Mouse (Mus musculus) hindbrain, embryonic 15.5 days (tissue): ENCODE results near the gene Apon. TPM values are rescaled to one million over a fixed set of nuclear protein-coding genes. Genes with fewer than 3 reads are reported as not detected.
"Not testable (repeated sequence)": the region's sequence is repeated elsewhere in the genome, so short reads cannot be mapped to it uniquely, and the experiment has no call there.

Experiments used
- ATAC-seq: fragments of 200-750 bp; cut with Nextera tagmentation; 2 replicates; pipeline ENCODE4 v1.8.0; 2017; ENCODE audit warnings: low read depth, moderate number of reproducible peaks, moderate TSS enrichment; ENCODE audit not compliant: low FRiP score
- H3K27ac ChIP-seq: fragments of 300-500 bp; sonication (generic); replicated peaks from 2 replicates; pipeline ENCODE4 v1.5.1; 2015; ENCODE audit warnings: mild to moderate bottlenecking, inconsistent platforms
- H3K27me3 ChIP-seq: fragments of 300-500 bp; sonication (generic); 2 replicates; pipeline ENCODE4 v1.6.1; 2015; ENCODE audit warnings: control low read depth, inconsistent platforms
- H3K36me3 ChIP-seq: fragments of 300-500 bp; sonication (generic); 2 replicates; pipeline ENCODE4 v1.6.1; 2015; ENCODE audit warnings: control low read depth, inconsistent platforms
- H3K4me1 ChIP-seq: fragments of 300-500 bp; sonication (generic); replicated peaks from 2 replicates; pipeline ENCODE4 v1.6.1; 2015; ENCODE audit warnings: control low read depth, inconsistent platforms
- H3K4me2 ChIP-seq: fragments of 300-500 bp; sonication (generic); 2 replicates; pipeline ENCODE4 v1.6.1; 2015; ENCODE audit warnings: moderate library complexity, mild to moderate bottlenecking, inconsistent platforms
- H3K4me3 ChIP-seq: fragments of 300-500 bp; sonication (generic); 2 replicates; pipeline ENCODE4 v1.5.1; 2015; ENCODE audit warnings: mild to moderate bottlenecking, inconsistent platforms
- H3K9ac ChIP-seq: fragments of 300-500 bp; sonication (generic); 2 replicates; pipeline ENCODE4 v1.6.1; 2015; ENCODE audit warnings: inconsistent platforms
- H3K9me3 ChIP-seq: fragments of 300-500 bp; sonication (generic); 2 replicates; pipeline ENCODE4 v1.6.1; 2016; ENCODE audit warnings: control low read depth, inconsistent platforms
- WGBS: fragments of 180-500 bp; shearing (Covaris S2); methylation state at CpG from one replicate; pipeline ENCODE4 v1.1.7; 2015; 5-methylcytosine and 5-hydroxymethylcytosine counted together
- polyA plus RNA-seq: library from polyadenylated mRNA; unstranded; fragments of >200 nt; fragmentation: Nextera tagmentation; extraction: Ambion mirVana; gene quantifications from 2 replicates; pipeline ENCODE4 v1.2.1, GENCODE M21; 2015

Apon gene
- polyA plus RNA-seq, 1 experiment from 2014 or later: 0.14 TPM

GRCm38 (mm10) chr10:128262300-128262699, 8.4 kb downstream of the Apon start:
- no peak overlapping the region for H3K4me2 ChIP-seq
- H3K4me3 ChIP-seq: no peak overlapping the region
- ATAC-seq: no peak
- 78% methylated on average over 22 of the region's 22 CpGs for WGBS
- no peaks in the 10 kb centered on the region for H3K27me3 ChIP-seq
- H3K4me1 ChIP-seq: no peaks in the 10 kb centered on the region
- no peak overlapping the region for H3K27ac ChIP-seq
- H3K36me3 ChIP-seq: no peaks in the 10 kb centered on the region
- no peaks in the 10 kb centered on the region for H3K9me3 ChIP-seq
- H3K9ac ChIP-seq: no peak overlapping the region

- Histone ChIP-seq H3K27me3 (no peaks in the 10 kb centered on the region), H3K4me1 (no peaks in the 10 kb centered on the region), H3K27ac (no peak overlapping the region), H3K4me2 (no peak overlapping the region), H3K9me3 (no peaks in the 10 kb centered on the region), H3K4me3 (no peak overlapping the region), H3K9ac (no peak overlapping the region), H3K36me3 (no peaks in the 10 kb centered on the region)
- WGBS: 76% methylated on average over 6 of the region's 6 CpGs
- ATAC-seq: no peak
Observed at GRCm38 (mm10) chr10:128263393-128264310, 9.8 kb downstream of the Apon start.

GRCm38 (mm10) chr10:128268371-128268770, 14.5 kb downstream of the Apon start, which contains the start of gene Apof:
Apof (plus strand) TSS chr10:128268671.
- H3K27ac ChIP-seq: no peak within 1 kb of the TSS
- H3K9me3 ChIP-seq: no peaks in the 10 kb centered on the region
- no peaks in the 10 kb centered on the region for H3K27me3 ChIP-seq
- WGBS: 87% methylated on average over 6 of the region's 6 CpGs
- ATAC-seq: no peak
- H3K36me3 ChIP-seq: no peaks in the 10 kb centered on the region
- no peak within 1 kb of the TSS for H3K4me3 ChIP-seq
- H3K4me2 ChIP-seq: no peak within 1 kb of the TSS
- H3K4me1 ChIP-seq: peaks cover 5% of the 10 kb centered on the region; the same call in 1 of the 2 replicates
- no peak within 1 kb of the TSS for H3K9ac ChIP-seq

GRCm38 (mm10) chr10:128269206-128269910, 15.5 kb downstream of the Apon start:
- Histone ChIP-seq H3K9me3 (no peaks in the 10 kb centered on the region), H3K4me2 (0 out of 2 replicates have a peak overlapping the region, but pooled peaks have one; percentile 74), H3K27me3 (no peaks in the 10 kb centered on the region), H3K4me3 (no peak overlapping the region), H3K36me3 (no peaks in the 10 kb centered on the region), H3K27ac (0 out of 2 replicates have a peak overlapping the region, but pooled peaks have one; percentile 81), H3K9ac (no peak overlapping the region), H3K4me1 (peaks cover 5% of the 10 kb centered on the region; the same call in 1 of the 2 replicates)
- no peak for ATAC-seq
- WGBS: 89% methylated on average over 16 of the region's 16 CpGs

- Histone ChIP-seq H3K36me3 (no peaks in the 10 kb centered on the region), H3K4me2 (peak within 1 kb of the TSS; percentile 74), H3K9me3 (no peaks in the 10 kb centered on the region), H3K4me1 (peaks cover 5% of the 10 kb centered on the region; the same call in 1 of the 2 replicates), H3K4me3 (peak within 1 kb of the TSS; percentile 93), H3K9ac (peak within 1 kb of the TSS; percentile 74), H3K27ac (peak within 1 kb of the TSS; percentile 89), H3K27me3 (no peaks in the 10 kb centered on the region)
- under 1% methylated on average over 43 of the region's 43 CpGs for WGBS
- ATAC-seq: peak; percentile 99
Observed at GRCm38 (mm10) chr10:128270287-128270841, 16.5 kb downstream of the Apon start, which contains the start of gene Stat2. Stat2 (plus strand) TSS chr10:128270559.

GRCm38 (mm10) chr10:128270866-128271265, 17.0 kb downstream of the Apon start:
- 44% methylated on average over 7 of the region's 7 CpGs for WGBS
- Histone ChIP-seq H3K36me3 (no peaks in the 10 kb centered on the region), H3K9me3 (no peaks in the 10 kb centered on the region), H3K4me1 (peaks cover 5% of the 10 kb centered on the region; the same call in 1 of the 2 replicates), H3K27me3 (no peaks in the 10 kb centered on the region), H3K4me2 (peak overlapping the region; percentile 74), H3K27ac (peak overlapping the region; percentile 89), H3K9ac (peak overlapping the region; percentile 74), H3K4me3 (peak overlapping the region; percentile 93)
- ATAC-seq: no peak

- no peak overlapping the region for H3K9ac ChIP-seq
- peaks cover 5% of the 10 kb centered on the region; the same call in 1 of the 2 replicates for H3K4me1 ChIP-seq
- WGBS: 73% methylated on average over 2 of the region's 2 CpGs
- H3K4me3 ChIP-seq: no peak overlapping the region
- H3K4me2 ChIP-seq: no peak overlapping the region
- H3K27me3 ChIP-seq: no peaks in the 10 kb centered on the region
- H3K9me3 ChIP-seq: no peaks in the 10 kb centered on the region
- peaks cover 3% of the 10 kb centered on the region; the same call in 1 of the 2 replicates for H3K36me3 ChIP-seq
- no peak overlapping the region for H3K27ac ChIP-seq
- no peak for ATAC-seq
Observed at GRCm38 (mm10) chr10:128271883-128272282, 18.0 kb downstream of the Apon start.

GRCm38 (mm10) chr10:128272819-128273439, 19.0 kb downstream of the Apon start:
- WGBS: 85% methylated on average over 7 of the region's 7 CpGs
- not testable (repeated sequence) for H3K9me3 ChIP-seq

GRCm38 (mm10) chr10:128275374-128275773, 21.5 kb downstream of the Apon start:
- H3K27me3 ChIP-seq, H3K27ac ChIP-seq, ATAC-seq, H3K4me2 ChIP-seq, H3K9me3 ChIP-seq, H3K4me3 ChIP-seq, H3K9ac ChIP-seq, H3K4me1 ChIP-seq: not testable (repeated sequence)
- H3K36me3 ChIP-seq: peaks cover 16% of the 10 kb centered on the region
- WGBS: 96% methylated on average over 1 of the region's 1 CpGs

More at GRCm38 (mm10) chr10:128272819-128273439, 19.0 kb downstream of the Apon start:
- ATAC-seq, H3K27ac ChIP-seq, H3K4me3 ChIP-seq, H3K36me3 ChIP-seq, H3K27me3 ChIP-seq, H3K4me2 ChIP-seq, H3K4me1 ChIP-seq, H3K9ac ChIP-seq: not testable (repeated sequence)

- 57% methylated on average over 6 of the region's 6 CpGs for WGBS
- H3K9ac ChIP-seq: no peak overlapping the region
- no peak for ATAC-seq
- H3K4me3 ChIP-seq: no peak overlapping the region
- no peak overlapping the region for H3K4me2 ChIP-seq
- peaks cover 29% of the 10 kb centered on the region for H3K36me3 ChIP-seq
- H3K9me3 ChIP-seq: no peaks in the 10 kb centered on the region
- H3K27ac ChIP-seq: no peak overlapping the region
- H3K27me3 ChIP-seq: no peaks in the 10 kb centered on the region
- H3K4me1 ChIP-seq: no peaks in the 10 kb centered on the region
Observed at GRCm38 (mm10) chr10:128278158-128278557, 24.3 kb downstream of the Apon start.

- no peaks in the 10 kb centered on the region for H3K9me3 ChIP-seq
- ATAC-seq: no peak
- no peak overlapping the region for H3K4me3 ChIP-seq
- H3K9ac ChIP-seq: no peak overlapping the region
- H3K36me3 ChIP-seq: peaks cover 50% of the 10 kb centered on the region
- no peaks in the 10 kb centered on the region for H3K27me3 ChIP-seq
- no peaks in the 10 kb centered on the region for H3K4me1 ChIP-seq
- 94% methylated on average over 6 of the region's 6 CpGs for WGBS
- no peak overlapping the region for H3K27ac ChIP-seq
- H3K4me2 ChIP-seq: no peak overlapping the region
Observed at GRCm38 (mm10) chr10:128280943-128281342, 27.0 kb downstream of the Apon start.
